Mouse (Mus musculus) thymus, postnatal 0 days (tissue): Measurements from ENCODE around the gene Ankrd34b. TPM values are rescaled to one million over a fixed set of nuclear protein-coding genes. Genes with fewer than 3 reads are reported as not detected.

ENCODE experiments used
- DNase-seq: peaks from one replicate; pipeline ENCODE4 v3.0.0-alpha.2; 2015; ENCODE audit warnings: low spot score
- polyA plus RNA-seq: library from polyadenylated mRNA; unstranded; fragments of >200 nt; fragmentation: Nextera tagmentation; extraction: Ambion mirVana; gene quantifications from 2 replicates; pipeline ENCODE4 v1.2.1, GENCODE M21; 2015

Ankrd34b gene
- 0.04 TPM in 1 of 2 replicates, not detected in the other for polyA plus RNA-seq

GRCm38 (mm10) chr13:92425758-92426264, at the start of gene Ankrd34b:
Gene Ankrd34b (plus strand): TSS chr13:92425896.
- DNase-seq = peak; percentile 36

- no peak for DNase-seq
These were observed 38.3 kb upstream of the Ankrd34b start for GRCm38 (mm10) chr13:92387367-92387766.

DNA sequence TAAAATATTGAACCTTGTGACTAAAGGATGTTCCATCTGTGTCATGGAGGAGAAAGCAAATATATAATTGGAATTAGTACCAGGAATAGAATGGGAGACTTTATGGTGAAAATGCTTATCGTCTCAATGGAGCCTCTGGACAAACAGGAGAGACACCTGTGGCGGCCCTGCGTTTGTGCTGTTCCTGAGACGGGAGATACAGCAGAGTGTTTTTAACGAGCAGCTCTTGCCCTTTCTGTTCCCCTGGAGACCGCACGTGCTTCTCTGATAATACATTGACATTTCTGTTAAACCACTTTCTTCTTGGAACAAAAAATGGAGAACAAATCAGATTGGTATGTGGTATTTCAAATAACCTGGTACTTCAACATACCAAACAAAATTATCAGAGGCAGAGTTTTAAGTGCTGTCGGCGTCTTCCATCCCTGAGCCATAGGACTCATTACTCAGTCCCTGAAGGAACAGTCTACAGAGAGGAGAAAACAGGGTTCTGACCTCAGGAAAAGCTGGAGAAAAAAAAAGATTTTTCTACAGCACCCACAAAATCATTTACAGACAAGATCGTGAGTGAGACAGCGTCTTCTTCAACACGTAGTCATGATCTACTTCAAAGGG, 32.5 kb upstream of the Ankrd34b start:
- DNase-seq = no peak

- DNase-seq = no peak
These were observed 27.0 kb upstream of the Ankrd34b start for GRCm38 (mm10) chr13:92398491-92399384.

GRCm38 (mm10) chr13:92402063-92402462, 23.6 kb upstream of the Ankrd34b start:
- no peak for DNase-seq

DNA sequence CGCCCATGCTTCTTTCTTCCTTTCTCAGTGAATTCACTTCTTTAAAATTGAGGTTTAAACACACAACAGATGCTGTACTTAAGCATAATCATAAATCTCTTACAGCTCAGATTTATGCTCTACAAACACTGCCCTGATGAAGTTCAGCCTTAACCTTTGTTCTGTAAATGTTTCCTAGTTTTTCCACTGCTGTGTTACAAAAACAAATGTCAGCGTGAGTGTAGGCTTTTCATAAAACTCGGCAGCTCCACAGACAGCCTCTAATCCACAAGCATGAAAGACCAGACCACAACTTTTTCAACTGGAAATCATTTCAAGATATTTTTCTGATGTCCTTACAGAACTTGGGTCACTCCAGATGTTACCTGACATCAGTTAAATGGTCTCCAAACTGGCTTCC, 22.2 kb upstream of the Ankrd34b start:
- no peak for DNase-seq

DNA sequence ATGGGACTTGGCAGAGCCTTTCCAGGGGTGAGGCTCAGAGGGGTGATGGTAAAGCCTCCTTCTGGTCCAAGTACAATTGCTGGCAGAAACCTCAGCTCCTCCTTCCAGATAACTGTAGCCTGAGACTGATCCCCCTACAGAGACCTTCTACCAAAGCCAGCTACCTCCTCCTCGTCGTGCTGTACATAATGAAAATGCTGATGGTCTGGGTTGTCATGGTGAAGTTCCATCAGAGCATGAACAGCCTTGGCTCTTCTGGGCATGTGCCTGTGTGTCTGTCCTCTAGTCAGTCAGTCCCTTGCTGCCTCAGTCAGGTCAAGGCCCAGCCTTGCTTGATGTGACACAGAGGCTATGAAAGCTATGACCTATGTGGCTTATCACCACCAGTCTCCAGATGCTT, 15.2 kb upstream of the Ankrd34b start:
- no peak for DNase-seq

- DNase-seq = no peak
These were observed 6.1 kb upstream of the Ankrd34b start for GRCm38 (mm10) chr13:92419630-92420029.

- DNase-seq = no peak
These were observed 2.0 kb upstream of the Ankrd34b start for GRCm38 (mm10) chr13:92423711-92424110.

GRCm38 (mm10) chr13:92426294-92427051, 777 bp downstream of the Ankrd34b start:
- DNase-seq = no peak

- DNase-seq = no peak
These were observed 1.7 kb downstream of the Ankrd34b start for GRCm38 (mm10) chr13:92427351-92427855.

DNA sequence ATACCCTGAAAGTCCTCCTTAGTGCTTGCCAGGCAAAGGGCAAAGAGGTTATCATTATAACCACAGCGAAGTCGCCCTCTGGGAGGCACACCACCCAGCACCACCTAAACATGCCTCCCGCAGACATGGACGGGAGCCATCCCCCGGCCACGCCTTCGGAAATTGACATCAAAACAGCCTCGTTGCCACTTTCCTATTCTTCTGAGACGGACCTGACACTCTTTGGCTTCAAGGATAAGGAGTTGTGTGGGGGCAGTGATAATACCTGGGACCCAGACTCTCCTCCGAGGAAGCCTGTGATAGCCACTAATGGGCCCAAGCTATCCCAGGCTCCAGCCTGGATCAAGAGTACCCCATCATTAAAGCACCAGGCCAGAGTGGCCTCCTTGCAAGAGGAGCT, 13.0 kb downstream of the Ankrd34b start:
- no peak for DNase-seq

DNA sequence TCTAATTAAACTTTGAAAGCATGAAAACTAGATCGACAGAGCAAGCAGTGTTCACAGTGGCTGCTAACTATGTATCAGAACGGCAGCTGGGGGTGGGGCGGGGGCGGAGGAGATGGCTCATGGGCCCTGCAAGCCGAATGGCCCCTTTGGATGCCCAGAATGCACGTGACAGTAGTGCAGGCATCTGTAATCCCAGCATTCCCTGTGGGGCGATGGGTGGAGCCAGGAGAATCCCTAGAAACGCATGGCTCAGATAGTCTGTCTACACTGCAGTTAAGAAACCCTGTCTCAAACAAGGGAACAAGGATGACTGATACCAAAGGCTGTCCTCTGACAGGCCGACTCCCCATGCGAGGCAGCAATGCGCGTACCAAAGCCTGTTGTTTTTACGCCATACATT, 14.6 kb downstream of the Ankrd34b start:
- no peak for DNase-seq

DNA sequence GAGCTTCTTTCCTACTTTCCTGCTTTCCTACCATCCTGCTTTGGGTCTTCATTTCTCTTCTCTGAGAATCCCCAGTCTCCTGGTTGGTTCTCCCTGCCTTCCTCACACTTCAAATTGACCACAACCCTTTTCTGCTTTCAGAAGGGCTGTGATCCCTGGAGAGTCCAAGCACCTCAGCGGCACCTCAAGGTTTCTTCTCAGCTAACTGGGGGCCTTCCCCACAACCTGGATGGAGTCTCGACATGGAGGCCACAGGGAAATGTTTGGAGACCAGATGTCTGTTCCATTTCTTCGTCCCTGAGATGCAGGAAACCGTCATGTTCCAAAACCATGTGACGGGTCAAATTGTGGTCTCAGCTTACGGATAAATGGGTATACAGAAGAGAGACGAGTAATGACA, 21.2 kb downstream of the Ankrd34b start:
- DNase-seq = no peak

DNA sequence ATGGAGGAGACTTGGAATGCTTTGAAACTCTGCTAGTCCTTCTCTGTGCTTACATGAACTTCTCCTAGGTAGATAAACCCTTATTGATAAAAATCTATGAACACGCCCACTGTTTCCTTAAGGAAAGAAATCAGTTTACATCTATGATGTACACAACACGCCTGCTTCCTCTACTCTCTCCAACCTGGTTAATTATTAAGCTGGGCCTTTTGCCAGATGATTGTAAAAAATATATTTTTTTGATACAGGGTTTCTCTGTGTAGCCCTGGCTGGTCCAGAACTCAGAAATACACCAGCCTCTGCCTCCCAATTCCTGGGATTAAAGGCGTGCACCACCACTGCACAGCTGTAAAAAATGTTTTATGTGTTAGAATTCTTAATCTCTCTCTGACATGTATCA, 39.0 kb downstream of the Ankrd34b start:
- DNase-seq = no peak

DNA sequence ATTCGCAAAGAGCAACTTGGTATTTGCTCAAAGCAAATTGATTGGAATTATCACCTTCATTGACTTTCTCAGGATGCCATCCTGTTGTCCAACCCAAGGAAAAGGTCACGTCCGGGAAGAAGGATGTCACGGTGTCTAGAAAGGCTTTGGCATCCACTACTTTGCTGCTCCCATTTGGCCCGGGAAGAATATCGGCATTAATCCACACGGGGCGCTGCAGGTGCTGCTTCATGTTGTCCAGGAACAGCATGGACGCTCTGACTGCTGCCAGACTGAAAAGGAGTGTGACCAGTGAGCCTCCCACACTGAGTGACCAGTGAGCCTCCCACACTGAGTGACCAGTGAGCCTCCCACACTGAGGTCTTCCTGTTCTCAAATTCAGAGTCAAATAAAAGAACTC, 42.2 kb downstream of the Ankrd34b start:
- DNase-seq = no peak

GRCm38 (mm10) chr13:92469381-92469780, 43.7 kb downstream of the Ankrd34b start:
- no peak for DNase-seq

GRCm38 (mm10) chr13:92470151-92470550, 44.5 kb downstream of the Ankrd34b start:
- DNase-seq = no peak

- peak; percentile 66 for DNase-seq
These were observed 57.7 kb downstream of the Ankrd34b start for GRCm38 (mm10) chr13:92483348-92483747.

- peak; percentile 98 for DNase-seq
These were observed 58.3 kb downstream of the Ankrd34b start, which contains the start of gene Fam151b for GRCm38 (mm10) chr13:92483852-92484463. Gene Fam151b (minus strand): TSS chr13:92484015.

DNA sequence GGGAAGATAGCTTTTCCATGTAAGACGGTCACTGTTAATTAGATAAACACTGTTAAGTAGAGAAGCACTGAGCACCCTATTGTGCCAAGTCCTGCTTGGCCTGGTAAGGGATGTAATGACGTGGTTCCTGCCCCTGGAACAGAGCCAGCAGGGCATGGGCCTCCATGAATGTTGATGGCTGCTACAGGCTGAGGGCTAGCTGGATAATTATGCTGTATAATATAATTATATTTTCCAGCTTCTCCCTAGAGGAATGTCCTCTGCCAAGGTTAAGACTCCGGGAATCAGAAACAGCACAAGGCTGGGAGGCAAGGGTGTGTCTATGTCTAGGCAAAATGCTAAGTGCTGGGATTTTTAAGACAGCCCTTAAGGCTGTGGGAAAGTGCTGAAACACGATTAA, 65.1 kb downstream of the Ankrd34b start:
- DNase-seq = no peak
